ENCODE assay signal across 10 mouse cellular contexts in the genomic region with DNA sequence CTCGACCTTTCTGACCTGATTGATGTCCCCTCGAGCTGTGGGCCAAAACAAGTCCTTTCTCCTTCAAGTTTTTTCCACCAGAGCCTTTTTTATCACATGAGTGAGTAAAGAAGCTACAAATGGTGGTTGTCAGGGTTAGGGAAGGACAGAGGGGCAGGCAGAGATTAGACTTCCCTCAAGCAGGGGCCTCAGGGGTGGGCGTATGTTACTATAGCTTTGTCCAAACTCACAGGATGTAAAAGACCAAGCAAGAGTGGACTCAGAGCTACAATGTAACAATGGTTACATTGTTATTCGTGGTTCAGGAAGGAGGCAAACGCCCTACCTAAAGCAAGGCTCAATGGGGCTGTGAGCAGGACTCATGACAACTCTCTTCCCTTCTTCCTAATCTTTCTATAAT.
"Had no signal": no experiment of that assay in that cellular context is flagged by ENCODE, and none has a peak within 500 bp of the region (broad histone marks: within the 10 kb centered on the region; RNA-seq: fewer than 3 reads in every experiment).

No protein-coding gene starts in this region.

- H3K4me2 ChIP-seq: limb, embryonic 13.5 days; neural tube, embryonic 12.5 days had no signal

- H3K36me3 ChIP-seq: limb, embryonic 13.5 days; midbrain, embryonic 10.5 days; neural tube, embryonic 12.5 days had no signal

- DNase-seq: kidney, adult 11 months; kidney, adult 9 months; lung, adult 2 months; midbrain, embryonic 14.5 days had no signal

- H3K9ac ChIP-seq: limb, embryonic 13.5 days; liver, embryonic 14.5 days; neural tube, embryonic 12.5 days had no signal

- H3K4me1 ChIP-seq: limb, embryonic 13.5 days; midbrain, embryonic 10.5 days; neural tube, embryonic 12.5 days had no signal

- H3K27ac ChIP-seq: kidney, postnatal 0 days; layer of hippocampus, adult 2 months; limb, embryonic 13.5 days; liver, embryonic 14.5 days; midbrain, embryonic 10.5 days; neural tube, embryonic 12.5 days had no signal

- H3K4me3 ChIP-seq: layer of hippocampus, adult 2 months; limb, embryonic 13.5 days; midbrain, embryonic 10.5 days; neural tube, embryonic 12.5 days had no signal

- H3K9me3 ChIP-seq: limb, embryonic 13.5 days; midbrain, embryonic 10.5 days; neural tube, embryonic 12.5 days had no signal

- H3K27me3 ChIP-seq: limb, embryonic 13.5 days; neural tube, embryonic 12.5 days had no signal
